Mouse (Mus musculus) testis, adult 2 months (tissue): ENCODE data around the gene Psmc3ip.

Experiments used
- CTCF ChIP-seq: fragments of 200-500 bp; IDR thresholded peaks from 2 replicates; pipeline ENCODE4 v1.5.1; 2012; ENCODE audit warnings: low read depth, mild to moderate bottlenecking, inconsistent platforms, low read length, moderate library complexity; ENCODE audit not compliant: control insufficient read depth, insufficient read depth, insufficient replicate concordance
- POLR2A ChIP-seq: fragments of 200-500 bp; IDR thresholded peaks from 2 replicates; pipeline ENCODE4 v1.6.1; 2012; ENCODE audit warnings: low read depth, mild to moderate bottlenecking, inconsistent platforms, low read length, moderate library complexity; ENCODE audit not compliant: control insufficient read depth

- no peak for TF ChIP-seq CTCF
- peak; percentile 62 for TF ChIP-seq POLR2A
Measured at GRCm38 (mm10) chr11:101069391-101070188, 25.6 kb downstream of the Psmc3ip start, which contains the start of gene Naglu.
